Mouse (Mus musculus) fibroblast of lung, adult 2 months (primary cell): Measurements from ENCODE around the gene Tlk2.
"Not testable (repeated sequence)": the region's sequence is repeated elsewhere in the genome, so short reads cannot be mapped to it uniquely, and the experiment has no call there.

Source experiments
- DNase-seq: peaks from one replicate; pipeline ENCODE4 v3.0.0-alpha.2; 2011; ENCODE audit warnings: low read depth

Tlk2 gene

DNA sequence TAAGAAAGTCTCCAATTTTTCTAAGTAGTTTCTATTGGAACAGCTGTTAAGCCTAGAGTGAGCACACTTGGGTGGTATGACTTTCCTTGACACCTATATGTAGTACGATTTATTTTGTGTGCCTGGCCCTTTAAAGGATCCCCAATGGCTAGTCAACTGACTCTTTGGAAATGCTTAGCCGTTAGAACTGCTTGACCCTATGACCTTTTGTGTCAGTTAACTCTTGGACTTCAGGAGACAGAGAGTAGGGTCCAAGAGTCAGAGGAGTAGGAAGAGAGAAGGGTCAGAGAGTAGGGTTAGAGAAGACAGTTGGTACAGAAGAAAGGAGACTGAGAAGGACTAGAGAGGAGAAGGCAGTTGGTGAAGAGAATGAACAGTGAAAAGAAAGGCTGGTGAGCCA, at the start of gene Tlk2:
Tlk2 (plus strand) TSS at position 292 of the 400 bp plus-strand sequence.
- DNase-seq, result no peak

DNA sequence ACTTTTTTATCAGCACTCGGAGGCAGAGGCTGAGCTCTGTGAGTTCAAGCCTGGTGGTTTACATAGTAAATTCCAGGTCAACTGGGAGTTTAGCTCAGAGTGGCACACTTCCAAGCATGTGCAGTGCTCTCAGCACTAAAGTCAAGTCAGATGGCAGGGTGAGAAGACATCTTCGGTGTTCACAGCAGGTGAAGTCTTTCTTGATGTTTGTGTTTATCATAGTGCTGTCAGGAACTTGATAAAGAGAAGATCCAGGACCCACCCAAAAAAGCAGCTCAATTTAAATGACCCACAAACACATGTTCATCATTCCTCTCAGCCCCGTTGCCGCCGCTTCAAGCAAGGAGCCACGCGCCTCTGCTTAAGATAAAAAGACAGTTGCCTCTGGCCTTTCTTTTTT, 42.9 kb upstream of the Tlk2 start:
- no peak for DNase-seq

DNA sequence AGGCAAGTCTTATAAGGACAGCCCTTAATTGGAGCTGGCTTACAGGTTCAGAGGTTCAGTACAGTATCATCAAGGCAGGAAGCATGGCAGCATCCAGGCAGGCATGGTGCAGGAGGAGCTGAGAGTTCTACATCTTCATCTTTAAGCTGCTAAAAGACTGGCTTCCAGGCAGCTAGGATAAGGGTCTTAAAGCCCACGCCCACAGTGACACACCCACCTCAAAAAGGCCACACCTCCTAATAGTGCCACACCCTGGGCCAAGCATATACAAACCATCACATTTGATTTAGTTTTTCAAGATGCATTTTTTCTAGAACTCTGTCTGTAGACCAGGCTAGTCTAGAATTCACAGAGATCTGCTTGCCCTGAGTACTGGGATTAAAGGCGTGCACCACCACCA, 41.4 kb upstream of the Tlk2 start:
- DNase-seq, result not testable (repeated sequence)

DNA sequence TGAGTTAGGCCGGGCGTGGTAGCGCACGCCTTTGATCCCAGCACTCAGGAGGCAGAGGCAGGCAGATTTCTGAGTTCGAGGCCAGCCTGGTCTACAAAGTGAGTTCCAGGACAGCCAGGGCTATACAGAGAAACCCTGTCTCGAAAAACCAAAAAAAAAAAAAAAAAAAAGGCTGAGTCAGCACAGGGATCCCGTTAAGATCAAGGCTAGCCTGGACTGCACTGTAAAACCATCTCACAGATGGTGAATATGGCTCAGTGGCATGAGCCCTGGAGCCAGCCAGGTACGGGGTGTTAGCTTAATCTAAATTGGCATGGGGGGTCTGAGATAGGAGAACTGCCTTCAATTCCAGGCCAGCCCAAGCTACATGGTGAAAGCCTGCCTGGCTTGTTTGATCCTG, 38.1 kb upstream of the Tlk2 start:
- DNase-seq, result not testable (repeated sequence)

DNA sequence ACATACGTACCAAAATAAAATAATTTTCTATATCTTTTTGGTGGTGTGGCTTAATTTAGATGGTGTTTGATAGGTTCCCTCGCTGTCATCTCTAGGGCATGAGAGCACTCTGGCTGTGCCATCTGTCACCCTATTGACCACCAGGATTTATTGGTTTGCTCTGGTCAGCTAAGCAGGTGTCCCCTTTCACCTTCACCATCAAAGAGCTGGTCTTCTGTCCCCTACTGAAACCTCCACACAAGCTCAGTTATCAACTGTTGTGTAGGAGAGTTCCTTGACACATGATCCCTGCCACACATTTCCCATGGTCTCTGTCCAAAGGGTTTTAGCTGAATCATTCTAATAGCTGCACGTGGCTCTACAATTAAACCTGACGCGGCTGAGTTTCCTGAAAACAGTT, 37.5 kb upstream of the Tlk2 start:
- DNase-seq, result no peak

DNA sequence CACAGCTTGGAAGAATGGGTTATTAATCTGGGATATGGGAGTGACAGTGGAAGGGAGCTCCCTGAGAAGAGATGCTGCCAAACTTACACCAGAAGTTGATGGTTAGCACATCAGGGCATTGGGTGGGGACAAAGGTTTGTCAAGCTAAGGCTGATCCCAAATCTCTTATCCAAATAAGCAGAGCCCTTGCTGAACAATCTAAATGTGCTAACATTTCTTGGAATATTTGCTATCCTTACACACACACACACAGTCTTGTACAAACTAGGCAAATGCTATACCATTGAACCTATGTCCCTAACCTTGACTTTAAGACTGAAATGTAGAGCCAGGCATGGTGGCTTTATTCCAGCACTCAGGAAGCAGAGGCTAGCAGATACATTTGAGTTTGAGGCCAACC, 35.0 kb upstream of the Tlk2 start:
- no peak for DNase-seq

DNA sequence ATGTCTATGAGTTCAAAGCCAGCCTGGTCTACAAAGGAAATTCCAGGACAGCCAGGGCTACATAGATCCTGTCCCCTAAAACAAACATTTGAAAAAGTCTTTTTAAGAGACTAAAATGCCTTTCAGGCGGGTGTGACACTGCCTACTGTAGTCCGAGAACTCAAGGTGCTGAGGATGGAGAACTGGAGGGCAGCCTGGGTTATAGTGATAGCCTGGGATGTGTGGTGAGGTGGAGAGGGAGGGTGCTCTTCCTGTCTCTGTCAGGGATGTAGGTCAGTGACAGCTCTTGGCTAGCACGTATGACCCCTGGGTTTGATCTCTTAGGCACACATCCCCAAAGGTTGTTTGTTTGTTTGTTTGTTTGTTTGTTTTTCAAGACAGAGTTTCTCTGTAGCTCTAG, 34.5 kb upstream of the Tlk2 start:
- DNase-seq, result no peak

DNA sequence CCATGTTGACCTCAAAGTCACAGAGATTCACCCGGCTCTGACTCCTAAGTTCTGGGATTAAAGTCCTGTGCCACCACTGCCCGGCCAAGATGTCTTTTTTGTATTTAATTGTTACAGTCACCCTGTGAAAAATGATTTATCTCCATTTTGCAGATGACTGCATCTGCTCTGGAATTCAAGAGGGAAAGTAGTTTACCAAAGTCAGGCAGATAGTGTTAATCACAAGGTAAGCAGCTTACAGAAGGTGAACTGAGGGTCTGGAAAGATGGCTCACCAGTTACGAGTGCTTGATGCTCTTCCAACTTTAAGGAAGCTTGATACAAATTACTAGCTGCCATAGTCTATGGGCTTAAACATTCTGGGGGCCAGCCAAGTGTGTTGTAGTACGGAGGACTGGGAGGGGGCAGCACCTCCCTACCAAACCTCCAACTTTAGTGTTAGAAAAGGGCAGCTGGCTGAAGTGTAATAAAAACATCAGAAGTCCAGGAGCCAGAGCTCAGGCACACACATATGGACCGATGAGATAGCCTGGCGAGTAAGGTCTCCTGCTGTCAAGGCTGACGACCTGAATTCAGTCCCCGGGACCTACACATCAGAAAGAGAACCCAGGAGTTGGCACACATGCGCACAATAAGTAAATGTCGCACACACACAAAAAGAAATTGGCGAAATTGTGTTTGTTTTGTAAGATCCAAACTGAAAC, 33.9 kb upstream of the Tlk2 start:
- DNase-seq, result no peak

DNA sequence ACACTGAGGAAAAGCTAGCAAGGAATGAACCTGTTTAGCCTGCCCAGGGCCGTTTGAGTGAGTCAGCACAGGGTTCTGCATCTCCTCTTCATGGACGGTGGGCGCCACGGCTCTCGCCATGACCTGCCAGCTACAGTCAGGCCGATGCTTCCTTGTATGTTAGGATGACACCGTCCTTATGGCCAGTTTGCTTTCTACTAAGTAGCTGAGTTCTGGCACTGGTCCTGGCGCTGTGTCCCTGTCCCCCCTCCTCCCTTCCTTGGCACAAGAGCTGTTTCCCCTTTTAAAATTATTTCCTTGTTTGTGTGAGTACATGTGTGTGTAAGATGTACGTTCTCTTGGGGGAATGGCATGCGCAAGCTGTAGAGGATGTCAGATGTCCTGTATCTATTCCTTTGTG, 33.4 kb upstream of the Tlk2 start:
- no peak for DNase-seq

DNA sequence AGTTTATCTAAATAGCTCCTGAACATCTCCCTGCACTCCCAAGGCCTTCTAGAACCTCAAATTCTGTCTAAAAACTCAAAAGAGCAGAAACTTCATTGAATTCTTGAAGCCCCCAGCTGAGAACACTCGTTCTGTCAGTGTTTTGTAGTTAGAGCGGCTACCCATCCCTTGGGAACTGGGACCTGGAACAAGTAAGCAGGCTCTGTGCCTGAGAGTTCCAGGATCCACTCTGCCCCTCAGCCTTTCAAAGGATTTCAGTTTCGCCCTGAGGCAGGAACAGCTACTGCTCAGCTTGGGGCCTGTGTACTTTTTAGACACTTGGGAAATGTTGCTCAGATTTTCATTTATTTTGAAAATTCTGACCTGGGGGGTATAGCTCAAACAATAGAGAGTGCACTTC, 32.0 kb upstream of the Tlk2 start, which contains the start of gene Gm10842:
Gm10842 (plus strand) TSS at position 301 of the 400 bp plus-strand sequence.
- DNase-seq, result no peak

DNA sequence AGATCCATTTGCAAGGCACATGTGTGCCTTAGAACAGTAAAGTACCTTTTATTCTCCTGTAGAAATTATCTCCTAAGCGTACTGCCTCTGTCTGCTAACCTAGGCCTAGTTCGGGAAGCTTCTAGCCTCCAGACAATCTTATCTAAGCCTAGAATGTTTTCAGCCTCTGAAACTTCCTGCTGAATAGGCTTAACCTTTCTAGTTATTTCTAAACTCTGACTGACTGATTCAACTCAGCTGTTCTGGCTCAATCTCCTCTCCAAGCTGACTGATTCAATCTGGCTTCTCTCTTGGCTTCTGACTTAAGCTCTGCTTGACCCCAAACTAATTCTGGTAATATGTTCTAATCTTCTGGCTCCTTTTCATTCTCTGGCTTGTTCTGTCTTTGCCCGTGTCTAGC, 29.3 kb upstream of the Tlk2 start:
- DNase-seq, result no peak

DNA sequence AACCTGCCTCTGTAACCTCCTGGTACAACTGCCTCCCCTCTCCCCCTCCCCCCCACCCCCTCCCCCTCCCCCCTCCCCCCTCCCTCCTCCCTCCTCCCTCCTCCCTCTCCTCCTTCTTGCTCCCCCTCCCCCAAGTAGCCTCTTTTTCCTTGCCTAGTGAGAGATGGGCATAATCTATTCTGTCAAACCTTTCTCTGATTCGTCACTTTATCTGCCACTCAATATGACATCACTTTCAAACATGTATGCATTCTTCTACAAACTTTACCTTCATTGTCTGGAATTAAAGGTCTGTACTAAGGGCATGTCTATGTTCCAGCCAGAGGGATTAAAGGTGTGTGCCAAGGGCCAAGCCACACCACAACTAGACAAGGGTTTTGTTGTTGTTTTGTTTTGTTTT, 28.8 kb upstream of the Tlk2 start:
- DNase-seq, result no peak

DNA sequence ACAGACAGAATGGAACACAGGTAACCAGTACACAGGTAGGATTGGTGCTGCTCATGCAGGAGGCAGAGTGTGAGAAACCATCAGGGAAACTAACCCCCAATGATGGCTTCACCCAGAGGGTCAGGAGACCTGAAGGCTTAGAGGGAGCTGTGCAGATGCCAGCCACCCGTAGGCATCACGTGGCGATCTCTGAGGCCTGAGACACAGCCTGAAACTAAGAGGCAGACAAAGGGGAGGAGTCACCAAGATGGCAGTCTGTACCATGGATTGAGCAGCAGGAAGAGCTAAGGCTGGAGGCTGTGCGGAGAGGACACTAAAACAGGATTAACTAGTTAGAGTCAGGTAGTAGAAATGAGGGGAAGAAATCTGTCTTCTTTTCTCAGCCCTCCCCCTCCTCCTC, 27.9 kb upstream of the Tlk2 start:
- DNase-seq, result no peak

DNA sequence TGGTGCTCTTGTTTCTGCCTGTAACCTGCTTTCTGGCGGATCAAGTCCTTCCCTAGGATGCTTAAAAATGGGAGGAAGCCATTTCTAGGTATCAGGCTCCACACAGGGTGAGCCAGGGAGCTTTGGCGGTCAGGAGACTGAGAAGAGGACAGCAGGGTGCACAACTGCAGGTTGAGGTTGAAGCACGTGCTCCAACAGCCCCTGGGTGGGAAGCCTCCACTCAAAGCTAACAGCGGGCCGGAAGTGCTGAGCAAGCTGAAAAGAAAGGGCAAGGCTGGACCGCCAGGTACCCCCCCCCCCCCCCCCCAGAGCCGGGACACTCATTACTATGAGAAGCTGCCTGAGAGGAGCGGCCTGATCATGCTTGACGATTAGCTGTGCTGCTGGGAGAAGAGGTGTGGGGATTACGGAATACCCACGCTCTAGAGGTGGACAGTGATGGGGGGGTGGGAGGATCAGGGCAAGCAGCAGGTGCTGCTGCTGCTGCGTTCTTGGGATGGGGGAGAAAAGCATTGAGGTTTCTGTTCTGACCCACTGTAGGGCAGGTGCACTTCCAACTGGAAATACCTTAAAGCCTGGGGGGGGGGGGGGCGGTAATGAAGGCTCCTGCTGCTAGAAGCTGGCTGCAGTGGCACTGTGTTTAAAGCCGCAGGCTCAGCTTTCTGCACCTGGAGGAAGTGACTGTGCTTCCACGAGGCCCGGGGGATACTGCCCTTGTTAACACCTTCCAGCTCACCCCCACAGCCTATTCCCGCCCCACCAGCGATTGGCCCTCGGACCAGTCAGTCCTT, 27.2 kb upstream of the Tlk2 start:
- no peak for DNase-seq

DNA sequence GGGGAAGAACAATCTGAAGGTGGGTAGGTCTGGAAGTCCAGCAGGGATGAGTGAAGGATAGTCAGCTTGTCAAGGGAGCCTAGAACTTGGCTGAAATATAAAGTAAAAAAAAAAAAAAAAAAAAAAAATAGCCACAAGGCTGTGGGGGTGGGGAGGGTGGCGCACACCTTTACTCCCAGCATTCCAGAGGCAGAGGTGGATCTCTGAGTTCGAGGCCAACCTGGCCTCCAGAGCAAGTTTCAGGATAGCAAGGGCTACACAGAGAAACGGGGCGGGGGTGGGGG, 26.6 kb upstream of the Tlk2 start:
- no peak for DNase-seq

DNA sequence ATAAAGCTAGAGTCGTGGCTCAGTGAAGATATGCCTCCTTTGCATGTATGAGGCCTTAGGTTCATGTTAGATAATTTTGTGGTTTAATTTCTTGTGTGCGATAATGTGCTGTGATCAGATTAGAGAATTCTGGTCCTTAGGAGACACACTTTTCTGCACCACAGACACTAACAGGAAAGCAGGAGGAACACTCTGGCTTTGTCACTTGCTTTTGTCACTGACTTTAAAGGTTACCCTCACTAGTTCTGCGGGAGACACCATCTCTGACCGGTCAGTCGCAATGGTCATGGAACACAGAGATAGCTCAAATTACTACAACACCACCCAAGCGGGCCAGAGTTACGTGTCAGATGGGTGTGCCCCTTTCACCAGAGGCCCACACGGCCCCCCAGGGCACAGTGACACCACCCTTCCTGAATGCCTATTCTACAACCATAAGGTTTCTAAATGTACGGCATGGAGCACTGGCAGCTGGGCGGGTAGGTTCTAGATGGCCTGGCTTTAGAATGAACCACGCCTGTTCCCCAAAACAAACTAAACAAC, 26.2 kb upstream of the Tlk2 start:
- no peak for DNase-seq

DNA sequence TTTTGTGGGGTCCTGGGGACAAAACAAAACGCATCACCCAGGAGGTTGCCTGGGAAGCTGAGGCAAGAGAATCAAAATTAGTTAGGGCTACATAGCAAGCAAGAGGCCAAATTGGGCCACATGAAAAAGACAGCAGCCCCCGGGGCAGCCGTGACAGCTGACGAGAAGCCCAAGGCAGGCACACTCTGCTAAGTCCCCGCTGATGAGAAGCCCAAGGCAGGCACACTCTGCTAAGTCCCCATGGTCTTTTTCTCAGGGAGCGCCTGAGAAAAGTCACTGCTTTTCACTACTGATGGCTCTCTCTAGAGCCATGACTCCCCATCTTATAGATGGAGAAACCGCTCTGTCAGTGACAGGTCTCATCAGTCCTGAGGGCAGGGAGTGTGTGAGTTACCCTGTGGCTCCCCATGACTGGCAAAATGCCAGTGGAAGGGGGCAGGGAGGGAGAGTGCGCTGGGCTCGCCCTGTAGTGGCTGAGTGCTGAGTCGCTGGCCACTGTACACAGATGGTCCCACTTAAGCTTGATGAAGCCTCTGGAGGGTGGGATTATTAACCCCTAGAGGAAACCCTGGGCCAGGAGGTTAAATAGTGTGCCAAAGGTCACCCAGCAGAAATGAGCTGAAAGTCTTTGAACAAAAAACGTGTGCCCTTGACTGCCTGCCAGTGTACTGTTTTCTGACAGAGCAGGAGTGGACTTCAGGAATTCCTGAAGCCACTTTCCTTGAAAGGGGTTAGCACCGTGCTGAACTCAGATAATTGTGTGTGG, 25.4 kb upstream of the Tlk2 start:
- DNase-seq, result no peak

DNA sequence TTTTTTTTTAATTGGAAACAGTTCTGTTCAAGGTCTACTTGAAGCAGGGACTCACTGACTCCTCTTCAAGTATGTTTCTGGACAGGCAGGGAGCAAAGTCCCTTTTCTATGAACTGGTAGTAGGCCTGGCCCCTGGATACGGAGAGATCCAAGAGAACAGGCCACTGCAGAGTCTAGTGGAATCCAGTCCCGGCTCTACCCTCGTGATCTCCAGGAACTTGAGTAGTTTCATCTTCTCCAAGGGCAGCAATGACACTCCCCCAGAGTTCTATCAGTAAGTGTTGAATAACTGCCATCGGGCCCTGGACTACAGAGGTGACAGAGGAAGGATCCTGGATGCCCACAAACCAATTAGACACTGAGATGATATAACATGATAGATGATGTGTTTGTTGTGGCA, 22.7 kb upstream of the Tlk2 start:
- no peak for DNase-seq

DNA sequence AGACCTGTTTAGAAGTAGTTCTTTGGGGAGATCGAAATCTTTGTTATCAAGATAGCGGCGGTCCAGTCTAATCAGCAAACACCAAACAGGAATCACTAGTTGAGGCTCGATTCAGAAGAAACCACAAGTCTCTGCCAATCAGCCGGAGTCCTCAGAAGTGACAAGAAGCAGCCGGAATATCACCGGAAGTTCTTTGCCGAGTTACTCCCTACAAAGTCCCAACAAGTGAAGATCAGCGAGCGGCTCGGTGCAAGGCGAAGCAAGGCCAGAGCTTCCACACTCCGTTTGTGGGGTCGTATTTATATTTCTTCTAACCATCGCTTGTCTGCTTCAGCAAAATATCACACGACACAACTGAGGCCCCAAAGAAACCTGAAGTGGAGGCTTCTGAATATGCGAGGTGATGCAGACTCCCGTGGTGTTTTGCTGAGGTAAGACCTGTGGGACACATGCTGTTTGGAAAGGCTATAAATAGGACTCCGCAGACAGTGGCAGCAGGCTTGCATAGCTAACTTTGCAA, 21.8 kb upstream of the Tlk2 start:
- no peak for DNase-seq

DNA sequence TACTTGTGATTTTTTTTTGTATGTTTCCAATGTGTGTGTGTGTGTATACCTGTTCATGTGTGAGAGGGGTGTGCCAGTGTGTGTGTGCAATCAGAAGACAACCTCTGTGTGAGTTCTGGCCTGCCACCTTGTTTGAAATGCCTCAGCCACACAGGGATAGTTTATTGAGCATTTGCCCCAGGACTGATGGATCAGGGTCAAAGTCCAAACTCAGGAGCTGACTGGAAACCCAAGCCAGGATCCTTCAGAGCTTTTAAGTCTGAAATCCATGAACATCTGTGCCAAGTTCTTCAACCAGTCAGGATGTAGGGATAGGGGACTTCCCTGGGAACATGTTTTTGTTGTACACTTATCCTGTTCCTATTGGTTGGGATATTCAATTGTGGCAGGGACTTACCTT, 20.6 kb upstream of the Tlk2 start:
- no peak for DNase-seq

DNA sequence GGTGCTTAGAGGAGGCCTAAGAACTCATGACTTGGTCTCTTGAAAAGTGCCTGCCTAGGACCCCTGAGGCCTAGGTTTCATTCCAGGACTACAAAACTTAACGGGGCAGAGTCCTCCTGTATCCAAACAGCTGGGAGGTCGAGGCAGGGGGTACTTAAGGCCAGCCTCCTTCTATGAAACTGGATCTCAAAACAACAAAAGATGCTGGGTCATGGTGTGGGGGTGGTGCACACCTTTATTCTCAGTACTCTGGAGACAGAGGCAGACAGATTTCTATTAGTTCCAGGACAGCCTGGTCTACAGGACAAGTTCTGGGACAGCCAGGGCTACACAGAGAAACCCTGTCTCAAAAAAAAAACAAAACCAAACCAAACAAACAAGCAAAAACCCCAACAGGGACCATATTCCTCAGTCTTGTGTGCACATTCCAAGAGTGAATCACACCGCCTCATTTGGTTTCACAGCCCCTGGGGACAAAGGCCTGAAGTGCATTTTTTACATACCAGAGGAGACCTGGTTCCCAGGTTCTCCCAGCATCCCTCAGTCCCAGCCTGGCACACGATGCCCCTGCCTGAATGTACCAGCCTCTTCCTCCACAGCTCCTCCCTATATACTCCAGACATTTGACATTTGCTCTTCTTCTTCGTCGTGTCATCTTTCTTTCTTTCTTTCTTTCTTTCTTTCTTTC, 18.8 kb upstream of the Tlk2 start:
- no peak for DNase-seq

DNA sequence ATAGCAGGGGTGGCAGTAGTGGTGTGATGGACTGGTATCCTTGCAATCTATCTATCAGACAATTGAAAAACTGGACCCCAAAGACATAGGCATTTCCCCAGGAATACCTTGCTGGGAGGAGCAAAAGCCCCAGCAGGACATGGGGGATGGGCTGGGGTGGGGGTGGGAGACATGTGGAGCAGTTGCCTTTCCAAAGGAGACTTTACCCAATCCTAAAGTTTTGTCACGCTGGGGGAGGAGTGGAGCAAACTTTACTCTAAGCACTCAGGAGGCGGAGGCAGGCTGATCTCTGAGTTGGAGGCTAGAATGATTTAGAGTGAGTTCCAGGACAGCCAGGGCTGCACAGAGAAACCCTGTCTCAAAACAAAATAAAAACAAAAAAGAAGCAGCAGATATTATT, 17.2 kb upstream of the Tlk2 start:
- DNase-seq, result no peak
